Mouse (Mus musculus) CD4-positive, CD25-positive, alpha-beta regulatory T cell, adult 9 weeks (primary cell): Measurements from ENCODE around the gene Catspere2. TPM values are rescaled to one million over a fixed set of nuclear protein-coding genes. Genes with fewer than 3 reads are reported as not detected.

Source experiments
- polyA plus RNA-seq: library from polyadenylated mRNA; unstranded; fragments of 100-300 nt; shearing (Covaris generic); gene quantifications from one replicate; pipeline ENCODE4 v1.2.1, GENCODE M21; 2017

Gene Catspere2
- not detected for polyA plus RNA-seq

DNA sequence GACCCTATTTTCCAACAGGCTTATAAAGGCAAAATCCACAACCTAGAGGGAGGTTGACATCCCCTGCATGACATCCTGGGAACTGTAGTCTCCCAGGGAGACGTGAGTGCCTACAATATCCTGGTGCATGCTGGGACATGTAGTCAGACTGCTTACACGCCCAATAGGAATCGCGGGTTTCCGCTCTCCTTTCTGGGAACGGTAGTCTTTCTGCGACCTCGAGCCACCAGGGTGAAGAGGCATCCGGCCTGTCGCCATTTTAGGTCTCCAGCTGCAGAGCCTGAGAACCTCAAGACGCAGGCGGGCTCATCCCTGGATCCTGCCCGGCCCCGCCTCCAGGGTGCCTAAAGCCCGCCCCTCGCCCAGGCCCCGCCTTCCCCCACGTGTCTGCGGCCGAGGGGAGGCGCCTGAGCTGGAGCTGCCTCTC, at the start of gene Catspere2:
TSS of gene Catspere2 (plus strand) at position 400 of the 427 bp plus-strand sequence.

DNA sequence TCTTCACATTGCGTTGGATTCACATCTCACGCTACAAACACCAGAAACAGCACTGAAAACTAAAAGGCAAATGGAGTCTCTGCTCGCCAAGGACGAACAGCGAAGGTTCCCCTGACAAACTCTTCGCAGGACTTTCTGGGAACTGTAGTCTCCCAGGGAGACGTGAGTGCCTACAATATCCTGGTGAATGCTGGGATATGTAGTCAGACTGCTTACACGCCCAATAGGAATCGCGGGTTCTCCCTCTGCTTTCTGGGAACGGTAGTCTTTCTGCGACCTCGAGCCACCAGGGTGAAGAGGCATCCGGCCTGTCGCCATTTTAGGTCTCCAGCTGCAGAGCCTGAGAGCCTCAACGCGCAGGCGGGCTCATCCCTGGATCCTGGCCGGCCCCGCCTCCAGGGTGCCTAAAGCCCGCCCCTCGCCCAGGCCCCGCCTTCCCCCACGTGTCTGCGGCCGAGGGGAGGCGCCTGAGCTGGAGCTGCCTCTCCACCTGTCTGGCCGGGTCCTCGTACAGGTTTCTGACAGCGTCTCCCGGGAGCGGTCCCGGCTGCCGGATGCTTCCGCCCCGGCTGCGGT, 204.1 kb downstream of the Catspere2 start, which contains the start of gene Desi2:
TSS of gene Desi2 (plus strand) at position 202 of the 576 bp plus-strand sequence.

Other genes starting within 250 kb of the Catspere2 start
- 110 TPM for gene Adss, start 186.9 kb upstream of the Catspere2 start, polyA plus RNA-seq
- 9.1 TPM for gene Desi2, start 204.0 kb downstream of the Catspere2 start, polyA plus RNA-seq